Comparison of ENCODE assay signal across 8 mouse cellular contexts in genomic region chr5:112077840-112078600, GRCm38 (mm10).
DNase-seq lines count a peak whose midpoint lies in the region; ATAC-seq lines count a peak whose summit lies in the region.
"Had no signal": no experiment of that assay in that cellular context is flagged by ENCODE, and none has a peak within 500 bp of the region (broad histone marks: within the 10 kb centered on the region; RNA-seq: fewer than 3 reads in every experiment).

No protein-coding gene starts in this region.

- DNase-seq in kidney, postnatal 10 days = peak; percentile 49
- DNase-seq in kidney, postnatal 14 days = no peak
- DNase-seq in R1 (ENCODE audit: low read depth, low spot score) = peak; percentile 96
- DNase-seq in embryo, embryonic 10 days (ENCODE audit: low spot score) = peak; percentile 55
- DNase-seq in layer of hippocampus, postnatal 25 days (ENCODE audit: extremely low spot score in 1 of 2, low spot score in 1 of 2) = peak; percentile 42 to 70
- DNase-seq in right cerebral cortex, adult 2 months (ENCODE audit: low spot score in 2 of 2) = peak; percentile 26 to 52
- DNase-seq: liver, embryonic 13.5 days had no signal

- ATAC-seq in megakaryocyte, adult 5-6 weeks (ENCODE audit: poor library complexity, severe bottlenecking) = no peak
